Mouse (Mus musculus) left cerebral cortex, postnatal 36 days (tissue): ENCODE results near the gene S1pr5. TPM values are rescaled to one million over a fixed set of nuclear protein-coding genes. Genes with fewer than 3 reads are reported as not detected.

Experiments
- DNase-seq, 2 experiments: peaks; one replicate each; pipeline ENCODE4 v3.0.0; 2021 to 2022; ENCODE audit warnings: low spot score in 2 of 2, mixed read lengths in 1 of 2
- intact Hi-C: fragments of 180-260 bp; cut with DNase I; formaldehyde crosslinking; loops from one replicate; pipeline ENCODE4 v1.15.1; 2025
- total RNA-seq, 2 experiments: library from RNA; stranded (reverse); gene quantifications; 2 replicates each; pipeline ENCODE4 v1.2.3; 2021

S1pr5 gene
- total RNA-seq, 2 experiments from 2014 or later = 6.6 to 14.2 TPM

GRCm38 (mm10) chr9:21216050-21216841, 32.0 kb downstream of the S1pr5 start:
- intact Hi-C loops = loop anchor here (5.0 kb wide), 1 partner anchor 64 kb away; no protein-coding TSS in a partner anchor
- peak in 1 of 2 experiments; percentile 31 for DNase-seq

DNA sequence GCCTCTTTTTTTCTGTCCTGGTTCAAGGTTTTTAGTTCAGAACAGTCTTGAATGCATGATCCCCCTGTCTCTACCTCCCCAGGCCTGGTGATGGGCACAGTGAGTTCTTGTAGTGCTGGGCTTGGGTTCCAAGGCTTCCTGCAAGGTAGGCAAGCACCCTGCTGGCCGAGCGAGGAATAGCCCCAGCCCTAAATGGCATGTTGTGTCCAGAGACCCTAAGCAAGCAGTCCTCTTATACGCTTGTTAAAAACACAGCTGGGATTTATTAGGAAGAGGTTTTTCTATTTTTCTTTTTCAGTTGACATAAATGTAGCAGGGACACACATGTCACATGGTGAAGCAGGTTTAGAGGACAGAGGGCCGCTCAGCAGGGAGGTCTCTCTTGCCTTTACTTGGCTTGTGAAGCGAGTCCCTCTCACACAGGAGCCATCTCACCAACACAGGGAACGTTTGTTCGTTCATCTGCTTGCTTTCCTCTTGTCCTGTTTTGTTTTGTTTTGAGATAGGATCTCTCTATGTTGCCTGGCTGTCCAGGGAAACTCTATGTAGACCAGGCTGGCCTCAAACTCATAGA, 34.5 kb downstream of the S1pr5 start:
- no peak for DNase-seq
- intact Hi-C loops = no loop called here

DNA sequence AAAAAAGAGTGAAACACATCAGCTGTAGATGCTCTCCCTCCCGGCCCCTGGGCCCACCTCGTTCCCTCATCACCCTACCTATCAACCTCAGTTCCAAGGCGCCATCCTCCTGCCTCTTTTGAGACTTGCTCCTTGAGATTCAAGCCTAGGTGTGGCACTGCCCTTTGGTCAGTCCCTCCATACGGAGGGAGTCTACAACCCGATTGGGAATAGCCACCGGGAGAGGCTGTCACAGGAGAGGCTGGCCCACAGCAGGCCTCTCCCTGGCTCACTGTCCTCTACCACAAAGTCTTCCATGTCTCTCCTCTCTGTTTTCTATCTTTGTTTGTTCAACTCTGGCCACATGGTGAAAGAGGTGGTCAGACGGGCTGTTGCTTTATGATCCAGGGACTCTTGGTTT, 36.6 kb downstream of the S1pr5 start:
- no peak for DNase-seq
- intact Hi-C loops = no loop called here

DNA sequence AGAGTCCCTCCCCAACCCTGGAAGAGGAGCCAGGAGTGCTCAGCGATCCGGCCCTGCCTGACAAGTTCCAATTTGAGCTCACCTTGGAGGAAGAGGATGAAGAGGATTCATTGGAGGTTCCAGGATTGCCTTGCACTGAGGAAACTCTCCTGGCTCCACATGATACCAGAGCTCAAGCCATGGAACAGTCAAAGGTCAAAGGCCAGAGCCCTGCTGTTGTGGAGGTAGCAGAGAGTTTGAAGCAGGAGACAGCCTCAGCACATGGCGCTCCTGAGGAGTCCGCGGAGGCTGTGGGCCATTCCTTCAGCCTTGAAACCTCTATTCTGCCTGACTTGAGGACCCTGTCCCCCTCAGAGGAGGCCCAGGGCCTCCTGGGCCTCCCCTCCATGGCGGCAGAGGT, 37.4 kb downstream of the S1pr5 start:
- DNase-seq = no peak
- intact Hi-C loops = no loop called here

GRCm38 (mm10) chr9:21208626-21209025, 39.6 kb downstream of the S1pr5 start:
- DNase-seq = no peak
- intact Hi-C loops = no loop called here

- intact Hi-C loops = no loop called here
- no peak for DNase-seq
These were observed 41.4 kb downstream of the S1pr5 start for GRCm38 (mm10) chr9:21206848-21207247.

- intact Hi-C loops = no loop called here
These were observed 43.5 kb downstream of the S1pr5 start for GRCm38 (mm10) chr9:21204528-21205272.

GRCm38 (mm10) chr9:21204156-21204527, 44.1 kb downstream of the S1pr5 start:
- no peak for DNase-seq
- intact Hi-C loops = no loop called here

More at GRCm38 (mm10) chr9:21204528-21205272, 43.5 kb downstream of the S1pr5 start:
- peak in 1 of 2 experiments; percentile 30 for DNase-seq

DNA sequence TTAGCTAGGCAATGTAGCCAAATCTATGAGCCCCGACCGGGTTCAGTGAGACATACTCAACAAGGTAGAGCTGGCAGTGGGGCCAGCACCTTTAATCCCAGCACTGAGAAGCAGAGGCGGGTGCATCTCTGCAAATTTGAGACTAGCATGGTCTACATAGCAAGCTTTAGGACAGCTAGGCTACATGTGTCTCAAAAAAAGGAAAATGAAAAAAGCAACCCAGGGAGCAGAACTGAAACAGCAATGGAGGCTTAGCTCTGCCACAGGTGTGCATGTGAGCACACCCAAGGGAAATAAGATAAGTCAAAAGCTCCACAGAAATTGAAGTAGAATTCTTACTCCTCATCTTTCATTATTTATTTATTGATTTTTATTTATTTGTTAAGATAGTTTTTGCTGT, 49.3 kb downstream of the S1pr5 start:
- no peak for DNase-seq
- intact Hi-C loops = loop anchor here (5.0 kb wide), 1 partner anchor 37 kb away; no protein-coding TSS in a partner anchor

GRCm38 (mm10) chr9:21197981-21198380, 50.3 kb downstream of the S1pr5 start:
- intact Hi-C loops = loop anchor here (5.0 kb wide), 1 partner anchor 36 kb away; no protein-coding TSS in a partner anchor
- DNase-seq = peak; percentile 72 to 79

GRCm38 (mm10) chr9:21196521-21197433, 51.5 kb downstream of the S1pr5 start:
- peak; percentile 61 to 73 for DNase-seq
- intact Hi-C loops = loop anchor here (5.0 kb wide), 1 partner anchor 34 kb away; no protein-coding TSS in a partner anchor

DNA sequence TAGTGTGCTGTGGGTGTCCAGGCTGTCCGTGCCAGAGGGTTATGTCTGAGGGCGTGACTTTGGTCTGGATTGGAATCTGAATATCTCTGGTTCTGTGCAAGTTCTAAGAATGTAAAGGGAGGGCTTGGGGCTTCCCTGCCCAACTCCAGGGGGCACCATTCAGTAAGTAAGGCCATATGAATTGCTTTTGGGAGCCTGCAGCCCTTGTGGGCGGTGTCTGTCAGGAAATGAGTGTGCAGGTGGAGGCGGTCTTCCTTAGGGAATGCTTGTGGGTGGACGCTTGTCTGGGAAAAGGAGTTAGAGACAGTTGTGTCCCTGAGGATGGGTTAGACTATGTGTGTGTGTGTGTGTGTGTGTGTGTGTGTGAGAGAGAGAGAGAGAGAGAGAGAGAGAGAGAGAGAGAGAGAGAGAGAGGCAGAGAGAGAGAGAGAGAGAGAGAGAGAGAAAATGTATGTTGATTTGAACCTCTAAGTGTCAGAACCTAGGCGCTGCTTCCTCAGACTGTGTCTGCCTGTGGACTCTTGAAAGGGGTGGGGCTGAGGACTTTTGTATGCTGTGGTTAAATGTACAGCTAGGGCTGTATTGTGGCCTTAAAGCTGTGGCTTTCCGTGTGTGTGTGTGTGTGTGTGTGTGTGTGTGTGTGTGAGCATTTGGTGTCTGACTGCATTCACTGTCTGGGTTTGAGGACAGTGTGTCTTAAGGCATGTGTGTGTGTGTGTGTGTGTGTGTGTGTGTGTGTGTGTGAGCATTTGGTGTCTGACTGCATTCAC, 52.3 kb downstream of the S1pr5 start:
- peak; percentile 66 to 67 for DNase-seq

DNA sequence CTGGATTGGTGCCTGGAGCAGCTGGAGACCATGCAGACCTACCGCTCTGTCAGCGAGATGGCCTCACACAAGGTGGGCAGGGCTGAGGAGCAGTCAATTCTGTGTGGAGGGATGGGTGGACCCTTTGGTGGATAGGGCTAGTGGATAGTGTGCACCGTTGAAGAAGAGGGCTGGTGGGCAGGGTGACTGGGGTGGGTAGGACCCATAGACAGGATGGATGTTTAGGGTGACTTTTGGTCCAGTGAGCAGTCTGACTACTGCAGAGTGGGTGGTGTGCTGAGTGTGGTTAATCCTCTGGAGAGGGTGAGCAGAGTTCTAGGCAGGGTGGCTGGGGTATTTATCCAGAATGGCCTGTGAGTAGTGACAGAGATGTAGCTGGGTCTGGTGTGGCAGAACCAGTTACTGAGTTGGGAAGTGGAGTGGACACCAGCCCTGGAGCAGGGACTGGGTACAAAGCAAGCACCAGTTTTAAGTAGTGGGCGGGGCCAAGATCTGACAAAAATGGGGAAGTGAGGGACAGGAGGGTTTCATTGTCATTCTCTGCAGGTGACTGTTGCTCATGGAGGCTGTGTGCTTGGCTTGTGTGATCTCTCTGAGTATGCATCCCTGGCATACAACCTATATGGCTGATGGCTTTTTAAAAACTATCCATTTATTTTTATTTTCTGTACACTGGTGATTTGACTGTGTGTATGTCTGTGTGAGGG, 53.3 kb downstream of the S1pr5 start:
- DNase-seq = no peak
- intact Hi-C loops = loop anchor here (5.0 kb wide), 1 partner anchor 33 kb away; no protein-coding TSS in a partner anchor

More for the DNA sequence above, 52.3 kb downstream of the S1pr5 start:
- intact Hi-C loops = loop anchor here (5.0 kb wide), 1 partner anchor 34 kb away; no protein-coding TSS in a partner anchor

GRCm38 (mm10) chr9:21193786-21194185, 54.5 kb downstream of the S1pr5 start:
- no peak for DNase-seq
- intact Hi-C loops = no loop called here
